Mouse (Mus musculus): ENCODE data around the gene Ncoa1.
"Not testable (repeated sequence)": the region's sequence is repeated elsewhere in the genome, so short reads cannot be mapped to it uniquely, and the experiment has no call there.

The Ncoa1 gene

DNA sequence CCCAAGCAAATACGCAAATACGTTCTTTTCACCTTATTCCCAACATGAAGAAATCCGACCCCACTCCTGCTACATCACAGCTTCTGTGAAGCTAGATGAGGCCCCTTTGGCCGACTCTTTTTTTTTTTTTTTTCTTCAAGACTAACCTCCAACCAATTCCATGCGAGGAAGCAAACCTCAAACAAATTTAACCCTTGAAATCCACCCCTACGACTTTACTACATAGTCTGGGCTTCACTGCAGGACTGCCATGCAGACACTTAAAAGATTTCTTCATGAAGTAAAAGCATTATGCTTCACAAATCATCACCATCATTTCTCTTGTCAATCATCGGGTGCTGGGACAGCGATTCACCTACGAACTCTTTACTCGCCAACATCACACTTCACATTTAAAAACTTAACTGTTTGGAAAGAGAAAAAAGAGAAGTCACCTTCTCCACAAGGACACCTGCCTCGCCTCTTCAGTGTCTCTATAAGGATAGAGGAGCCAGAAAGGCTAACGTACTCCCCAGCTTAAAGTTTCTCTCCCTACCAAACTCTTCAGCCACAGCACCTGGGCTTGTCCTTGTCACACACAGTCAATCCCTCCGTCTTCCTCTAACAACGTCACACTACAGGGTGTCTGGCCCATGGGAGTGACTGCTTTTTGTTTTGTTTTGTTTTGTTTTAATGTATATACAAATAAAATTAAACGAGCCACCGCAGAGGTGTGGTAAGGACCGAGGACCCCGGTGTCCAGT lies 1.6 kb downstream of the Ncoa1 start:
- no peak for DNase-seq

DNA sequence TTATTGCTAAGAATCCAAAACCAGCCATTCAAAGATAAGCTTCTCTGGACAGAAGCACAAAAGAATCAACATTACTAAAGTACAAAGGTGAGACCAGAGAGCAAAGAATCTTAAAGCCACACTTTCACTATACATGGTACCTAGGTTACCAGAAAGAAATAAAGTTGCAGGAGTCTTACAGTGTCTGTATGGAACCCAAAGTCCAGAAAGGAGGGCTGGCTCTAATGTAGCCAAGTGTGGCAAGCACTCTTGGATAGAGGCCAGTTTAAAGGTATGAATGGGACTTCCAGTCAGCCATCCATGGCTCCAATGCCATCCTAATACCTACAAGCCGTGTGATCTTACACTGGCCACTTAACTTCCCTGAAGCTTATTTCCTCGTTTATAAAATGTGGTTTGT lies 7.9 kb downstream of the Ncoa1 start:
- DNase-seq, result no peak

DNA sequence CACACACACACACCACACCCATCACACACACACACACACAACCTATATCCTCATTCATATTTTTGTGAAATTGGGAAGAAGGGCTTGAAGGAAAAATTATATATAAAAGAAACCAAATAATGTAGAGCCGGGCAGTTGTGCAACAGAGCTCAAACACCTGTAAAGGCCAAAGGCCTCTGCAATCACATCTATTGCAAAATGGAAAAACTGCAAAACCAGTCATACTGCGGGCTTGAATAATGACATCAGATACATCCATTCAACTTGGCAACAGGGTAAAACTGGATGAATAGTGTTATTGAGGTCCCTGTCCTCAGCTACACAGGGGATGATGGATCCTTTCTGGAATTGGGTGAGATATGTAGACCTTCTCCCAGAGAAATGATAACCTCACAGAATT lies 13.3 kb downstream of the Ncoa1 start:
- DNase-seq, result no peak

DNA sequence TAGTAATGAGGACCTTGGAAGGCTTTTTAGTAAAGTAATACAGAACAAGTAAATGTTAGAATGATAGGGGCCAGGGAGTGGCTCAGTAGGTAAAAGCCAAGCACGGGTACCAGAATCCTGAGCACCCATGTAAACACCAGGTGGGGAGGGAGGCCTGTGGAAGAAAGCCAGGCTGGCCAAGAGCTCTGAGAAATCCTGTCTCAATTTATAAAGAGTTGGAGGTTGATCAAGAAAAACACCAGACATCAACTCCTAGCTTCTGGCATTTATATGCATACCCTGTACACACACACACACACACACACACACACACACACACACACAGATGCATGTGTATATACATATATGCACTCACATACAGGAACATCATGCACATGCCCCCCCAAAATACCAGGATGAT lies 14.6 kb downstream of the Ncoa1 start:
- no peak for DNase-seq

DNA sequence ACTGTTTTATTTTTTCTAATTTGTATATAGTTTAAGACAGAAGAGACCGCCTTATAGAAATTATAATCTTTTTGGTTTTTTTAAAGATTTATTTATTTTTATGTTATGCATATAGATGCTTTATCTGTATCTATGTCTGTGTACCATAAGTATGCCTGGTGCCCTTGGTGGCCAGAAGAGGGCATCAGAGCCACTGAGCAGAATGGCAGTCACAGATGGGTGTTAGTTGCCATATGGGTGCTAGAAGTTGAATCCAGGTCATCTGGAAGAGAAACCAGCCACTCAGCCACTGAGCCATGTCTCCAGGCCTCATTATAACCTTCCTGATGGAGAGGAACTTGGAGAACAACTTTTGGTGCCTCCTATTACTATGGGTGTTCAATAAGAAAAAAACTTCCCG lies 16.0 kb downstream of the Ncoa1 start:
- DNase-seq, result no peak

DNA sequence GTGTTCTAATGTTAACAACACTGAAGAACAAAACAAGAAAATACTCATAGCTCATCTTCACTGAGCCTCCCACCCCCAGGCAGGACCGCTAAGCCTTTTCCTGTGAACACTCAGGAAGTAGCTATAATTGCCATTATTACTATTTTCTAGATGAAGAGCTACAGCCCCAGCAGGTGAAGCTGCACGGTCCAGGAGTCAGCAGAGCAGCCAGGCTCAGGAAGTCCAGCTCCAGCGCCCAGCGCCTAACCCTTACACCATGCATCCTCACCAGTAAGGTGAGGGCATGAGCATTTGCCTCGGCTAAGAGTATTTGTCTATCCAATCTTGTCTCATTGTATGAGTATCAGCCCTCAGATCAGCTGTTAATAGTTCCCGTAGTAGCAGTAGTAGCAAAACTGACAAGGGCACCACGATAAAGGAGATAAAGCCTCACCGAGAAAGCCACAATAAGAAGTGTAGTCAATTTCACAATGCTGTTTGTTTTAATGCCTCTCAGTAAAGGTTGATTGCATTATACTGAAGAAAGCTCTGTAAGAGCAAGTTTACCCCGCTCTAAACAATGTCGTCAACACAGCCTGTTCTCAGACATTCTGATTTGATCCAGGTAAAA lies 21.9 kb downstream of the Ncoa1 start:
- no peak for DNase-seq

DNA sequence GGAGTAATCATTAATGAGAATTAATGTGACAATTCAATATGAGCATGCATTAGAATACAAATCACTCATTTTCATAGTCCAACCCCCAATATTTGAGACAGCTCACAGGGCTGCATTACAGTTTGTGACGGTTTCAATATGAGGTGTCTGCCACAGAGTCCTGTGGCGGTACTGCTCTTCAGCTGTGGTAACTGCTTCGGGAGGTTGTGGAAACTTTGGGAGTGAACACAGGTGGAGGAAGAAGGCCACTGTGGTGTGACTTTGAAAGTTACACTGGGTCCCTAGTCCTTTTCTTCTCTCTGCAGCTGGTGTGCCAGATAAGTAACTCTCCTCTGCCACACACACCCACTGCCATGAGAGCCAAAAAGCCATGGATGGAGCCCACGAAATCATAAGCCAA lies 22.7 kb downstream of the Ncoa1 start:
- DNase-seq, result no peak

DNA sequence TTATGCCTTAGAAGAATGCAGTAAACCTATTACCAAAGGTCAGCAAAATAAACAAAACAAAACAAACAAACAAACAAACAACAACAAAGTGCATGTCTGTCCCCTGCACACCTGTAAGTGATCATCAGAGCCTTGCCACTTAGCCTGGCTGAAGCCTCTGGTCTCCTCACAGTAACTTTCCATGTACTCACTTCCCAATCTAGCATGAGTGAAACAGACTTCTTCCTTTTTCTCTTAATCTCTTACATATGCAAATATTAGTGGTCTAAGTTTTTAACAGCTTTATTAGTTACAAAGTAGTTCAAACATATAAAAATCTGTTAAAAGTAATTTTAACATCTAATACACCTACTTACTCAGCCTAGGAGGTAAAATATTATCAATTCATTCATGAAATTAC lies 24.7 kb downstream of the Ncoa1 start:
- DNase-seq, result no peak

DNA sequence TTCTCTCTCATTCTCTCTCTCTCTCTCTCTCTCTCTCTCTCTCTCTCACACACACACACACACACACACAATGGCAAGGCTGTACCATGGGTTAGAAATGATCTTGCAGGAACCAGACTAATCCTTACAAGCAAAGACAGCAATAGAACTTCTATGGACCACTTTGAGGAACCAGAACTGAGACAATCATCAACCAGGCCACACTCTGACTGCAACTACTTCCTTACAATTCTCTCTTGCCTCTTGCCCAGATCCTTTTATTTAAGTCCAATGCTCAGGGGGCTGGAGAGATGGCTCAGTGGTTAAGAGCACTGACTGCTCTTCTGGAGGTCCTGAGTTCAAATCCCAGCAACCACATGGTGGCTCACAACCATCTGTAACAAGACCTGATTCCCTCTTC lies 26.5 kb downstream of the Ncoa1 start:
- DNase-seq, result not testable (repeated sequence)

DNA sequence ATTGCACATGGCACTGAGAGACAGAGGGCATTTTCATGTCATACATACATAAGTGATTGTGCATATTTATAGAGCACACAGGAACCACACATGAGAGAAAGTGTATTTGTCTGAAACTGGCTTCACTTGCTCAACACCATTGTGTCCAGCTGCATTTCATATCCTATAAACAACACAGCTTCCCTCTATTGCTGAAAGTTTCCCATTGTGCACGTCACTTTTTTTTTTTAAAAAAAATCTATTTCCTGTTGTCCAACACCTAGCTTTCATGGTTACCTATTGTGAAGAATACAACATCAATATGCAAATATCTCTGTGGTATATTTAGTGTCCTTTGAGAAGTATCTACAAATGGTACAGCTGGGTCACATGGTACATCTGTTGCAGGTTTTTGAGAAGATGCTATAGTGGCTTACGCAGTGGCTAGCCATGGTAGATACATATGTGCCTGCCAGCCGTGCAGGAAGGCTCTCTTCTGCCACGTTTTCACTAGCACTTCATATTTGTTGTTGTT lies 28.8 kb downstream of the Ncoa1 start:
- no peak for DNase-seq

DNA sequence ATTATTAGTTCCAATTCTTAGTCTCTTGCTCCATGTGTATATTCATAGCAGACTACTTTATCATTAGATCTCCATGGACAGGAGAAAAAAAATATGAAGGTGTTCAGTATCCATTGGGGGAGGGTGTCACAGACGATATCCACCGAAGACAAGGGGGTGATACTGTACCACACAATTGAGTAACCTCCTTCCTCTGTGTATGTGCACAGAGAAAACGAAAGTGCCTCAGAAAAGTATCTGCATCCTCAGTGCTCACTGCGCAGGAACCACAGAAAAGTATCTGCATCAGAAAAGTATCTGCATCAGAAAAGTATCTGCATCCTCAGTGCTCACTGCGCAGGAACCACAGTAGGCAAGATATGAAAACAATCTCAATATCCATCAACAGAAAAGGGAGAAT lies 32.0 kb downstream of the Ncoa1 start:
- DNase-seq, result no peak

DNA sequence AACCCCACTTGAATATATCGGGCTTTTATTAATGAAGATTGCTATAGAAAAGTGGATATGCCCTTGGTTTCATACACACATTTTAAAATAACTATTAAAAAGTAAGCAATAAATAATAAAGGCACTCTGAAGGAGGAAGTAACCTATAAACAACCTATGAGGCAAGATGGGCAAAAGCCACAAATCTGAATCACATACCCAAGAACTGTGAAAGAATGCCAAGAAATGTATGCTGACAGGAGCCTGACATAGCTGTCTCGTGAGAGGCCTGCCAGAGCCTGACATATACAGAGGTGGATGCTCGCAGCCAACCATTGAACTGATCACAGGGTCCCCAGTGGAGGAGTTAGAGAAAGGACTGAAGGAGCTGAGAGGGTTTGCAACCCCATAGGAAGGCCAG lies 35.5 kb downstream of the Ncoa1 start:
- no peak for DNase-seq

DNA sequence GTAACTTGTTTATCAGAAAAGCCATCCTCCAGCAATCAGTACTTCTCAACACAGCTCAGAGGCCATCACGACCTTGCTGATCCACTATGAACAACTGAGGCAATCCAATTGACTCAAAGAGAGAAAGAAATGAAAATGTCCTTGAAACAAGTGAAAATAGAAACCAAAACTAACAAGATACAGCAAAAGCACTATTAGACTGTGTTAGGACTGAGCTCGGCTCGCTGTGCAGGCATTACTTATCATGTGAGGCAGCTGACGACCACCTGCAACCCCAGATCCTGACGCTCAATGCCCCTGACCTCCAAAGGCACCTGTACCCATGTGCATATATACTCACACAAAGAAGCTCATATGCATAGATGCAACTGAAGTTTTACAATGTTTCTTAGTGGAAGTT lies 40.8 kb downstream of the Ncoa1 start:
- no peak for DNase-seq

DNA sequence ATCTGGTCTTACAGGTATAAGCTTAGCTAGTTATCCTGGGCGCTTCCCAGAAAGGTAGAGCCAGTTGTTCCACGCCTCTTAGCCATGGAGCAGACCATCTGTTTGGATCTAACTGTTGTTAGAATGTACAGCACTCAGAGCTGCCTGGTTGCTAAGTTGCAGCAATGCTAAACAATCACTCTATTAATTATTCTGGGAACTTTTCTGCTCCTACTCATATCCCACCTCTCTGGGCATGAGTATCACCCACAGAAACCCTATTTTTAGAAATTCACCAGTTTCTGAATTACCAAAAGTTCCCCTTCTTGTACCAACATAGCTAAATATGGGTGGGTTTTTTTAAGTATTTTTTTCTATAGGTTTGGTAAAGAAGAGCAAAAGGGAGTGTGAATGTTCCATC lies 43.4 kb downstream of the Ncoa1 start:
- DNase-seq, result no peak

DNA sequence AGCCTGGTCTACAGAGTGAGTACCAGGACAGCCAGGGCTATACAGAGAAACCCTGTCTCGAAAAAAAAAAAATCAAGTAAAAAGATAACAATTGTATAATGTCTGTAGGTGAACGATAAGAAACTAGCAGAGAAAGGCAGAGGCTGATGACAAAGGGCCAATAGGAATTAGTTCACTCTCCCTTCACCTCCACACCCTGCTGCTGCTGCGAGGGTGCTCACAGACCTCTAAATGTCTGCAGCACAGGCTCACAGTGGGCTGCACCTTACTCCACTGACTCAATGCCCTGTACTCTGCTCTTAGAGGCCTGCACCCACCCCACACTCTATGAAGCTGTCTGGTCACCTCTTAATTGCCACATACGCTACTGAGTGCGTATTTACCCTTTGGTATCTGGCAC lies 45.0 kb downstream of the Ncoa1 start:
- no peak for DNase-seq

DNA sequence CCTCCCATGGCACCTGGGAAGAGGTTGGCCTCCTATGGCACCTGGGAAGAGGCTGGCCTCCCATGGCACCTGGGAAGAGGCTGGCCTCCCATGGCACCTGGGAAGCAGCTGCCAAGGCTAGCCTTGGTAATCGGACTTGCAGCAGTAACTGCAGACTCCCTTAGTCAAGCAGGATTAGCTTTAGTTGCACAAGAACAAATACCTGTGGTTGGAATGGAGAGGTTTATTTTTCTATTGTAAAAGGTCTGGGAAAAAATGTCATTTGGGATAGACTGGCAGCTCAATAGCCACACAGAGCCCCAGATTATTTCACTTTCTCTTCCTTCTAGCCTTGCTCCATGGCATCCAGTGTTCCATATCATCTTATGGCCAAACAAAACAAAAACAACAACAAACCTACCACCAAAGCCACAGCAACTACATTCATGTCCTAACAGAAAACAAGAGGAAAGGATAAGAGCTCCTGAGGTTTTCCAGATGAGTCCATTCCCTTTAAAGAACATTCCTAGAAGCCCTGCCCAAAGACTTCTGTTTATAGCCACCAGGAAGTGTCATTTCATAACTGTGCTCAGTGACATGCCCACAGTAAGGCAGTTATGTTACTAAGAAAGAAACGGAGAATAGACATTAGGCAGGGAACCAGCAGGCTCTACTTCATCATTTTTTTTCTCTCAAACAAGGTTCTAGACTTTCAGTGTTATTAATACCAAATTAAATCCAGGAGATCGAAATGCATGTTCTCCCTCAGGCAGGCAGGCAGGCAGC lies 46.7 kb downstream of the Ncoa1 start:
- DNase-seq, result no peak

DNA sequence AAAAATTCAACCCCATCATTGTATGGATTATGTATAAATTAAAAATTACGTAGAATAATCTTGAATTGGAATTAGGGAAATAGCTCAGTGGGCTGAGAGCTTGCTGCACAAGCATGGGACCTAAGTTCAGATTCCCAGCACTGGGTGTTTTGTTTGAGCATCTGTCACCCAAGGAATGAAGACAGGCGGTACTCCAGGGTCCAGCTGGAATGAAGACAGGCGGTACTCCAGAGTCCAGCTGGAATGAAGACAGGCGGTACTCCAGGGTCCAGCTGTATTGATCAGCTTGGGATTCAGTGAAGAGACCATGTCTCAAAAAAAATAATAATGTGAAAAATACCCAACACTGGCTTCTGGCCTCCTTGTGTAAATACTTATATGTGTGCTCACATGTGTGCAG lies 58.2 kb downstream of the Ncoa1 start:
- no peak for DNase-seq

DNA sequence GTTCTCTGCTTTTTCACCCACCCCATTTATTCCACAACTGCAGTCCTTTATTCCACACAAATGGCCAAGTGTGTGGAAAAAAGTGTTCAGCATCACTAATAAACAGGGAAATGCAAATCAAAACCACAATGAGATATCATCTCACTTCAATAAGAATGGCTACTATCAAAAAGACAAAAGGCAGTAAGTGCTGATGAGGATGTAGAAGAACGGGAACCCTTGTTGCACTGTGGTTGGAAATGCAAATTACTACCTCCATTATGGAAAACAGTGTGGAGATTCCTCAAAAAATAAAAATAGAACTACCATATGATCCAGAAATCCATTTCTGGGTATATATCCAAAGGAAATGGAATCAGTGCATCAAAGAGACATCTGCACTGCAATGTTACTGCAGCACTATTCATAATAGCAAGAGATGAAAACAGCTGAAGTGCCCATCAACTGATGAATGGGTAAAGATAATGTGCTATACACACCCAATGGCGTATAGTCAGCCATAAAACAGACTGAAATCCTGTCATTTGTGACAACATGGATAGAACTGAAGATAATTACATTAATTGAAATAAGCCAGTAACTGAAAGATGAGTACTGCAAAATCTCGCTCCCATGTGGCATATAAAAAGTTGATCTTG lies 59.2 kb downstream of the Ncoa1 start:
- no peak for DNase-seq

DNA sequence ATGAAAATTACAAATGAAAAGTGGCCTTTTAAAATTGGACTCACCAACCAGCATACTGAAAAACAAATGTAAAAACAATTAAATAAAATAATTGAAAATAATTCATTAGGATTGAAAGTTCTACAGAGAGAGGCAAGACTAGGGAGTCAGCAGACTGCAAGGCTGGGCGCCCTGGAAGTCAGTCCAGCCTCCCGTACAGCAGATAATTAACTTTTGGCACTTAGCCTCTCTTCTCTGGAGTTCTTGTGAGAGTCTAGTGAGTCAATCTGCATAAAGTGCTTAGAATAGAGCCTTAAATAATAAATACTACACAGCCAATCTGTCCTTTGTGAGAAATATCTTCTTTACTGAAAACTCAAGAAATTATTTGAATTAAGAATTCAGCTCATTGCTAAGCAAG lies 69.9 kb downstream of the Ncoa1 start:
- no peak for DNase-seq

DNA sequence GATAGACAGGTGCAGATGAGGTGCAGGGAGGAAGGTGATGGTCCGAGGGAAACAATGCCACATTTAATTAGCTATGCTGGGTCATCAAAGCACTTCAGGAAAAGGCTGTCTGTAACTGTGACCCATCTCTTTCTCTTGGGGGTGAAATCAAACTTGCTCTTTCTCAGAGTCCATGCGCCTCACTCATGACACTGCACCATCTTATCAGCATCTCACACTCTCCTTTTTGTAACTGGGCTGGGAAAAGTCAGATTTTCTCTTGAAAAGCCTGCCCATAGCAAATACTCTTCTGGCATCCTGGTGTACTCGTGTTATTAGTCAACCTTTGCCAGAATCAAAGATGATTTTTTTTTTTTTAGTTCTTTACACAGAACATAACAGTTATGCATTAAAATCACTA lies 70.8 kb downstream of the Ncoa1 start:
- DNase-seq, result no peak

DNA sequence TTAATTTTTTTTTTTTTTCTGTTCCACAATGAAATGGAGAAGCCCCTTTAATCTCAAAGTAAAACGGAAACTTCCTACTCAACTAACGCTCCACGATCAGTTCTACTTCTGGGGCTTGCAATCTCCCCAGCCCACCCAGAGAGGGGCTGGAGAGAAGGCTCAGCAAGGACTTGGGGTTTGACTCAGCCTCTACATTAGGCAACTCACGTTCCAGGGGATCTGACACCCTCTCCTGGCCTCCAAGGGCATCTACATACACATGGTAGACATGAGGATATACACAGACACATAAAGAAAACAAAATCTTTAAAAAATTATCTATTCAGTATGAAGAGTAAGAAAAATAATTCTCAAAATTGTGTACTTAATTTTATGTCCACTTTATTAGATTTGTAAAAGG lies 73.8 kb downstream of the Ncoa1 start:
- no peak for DNase-seq

DNA sequence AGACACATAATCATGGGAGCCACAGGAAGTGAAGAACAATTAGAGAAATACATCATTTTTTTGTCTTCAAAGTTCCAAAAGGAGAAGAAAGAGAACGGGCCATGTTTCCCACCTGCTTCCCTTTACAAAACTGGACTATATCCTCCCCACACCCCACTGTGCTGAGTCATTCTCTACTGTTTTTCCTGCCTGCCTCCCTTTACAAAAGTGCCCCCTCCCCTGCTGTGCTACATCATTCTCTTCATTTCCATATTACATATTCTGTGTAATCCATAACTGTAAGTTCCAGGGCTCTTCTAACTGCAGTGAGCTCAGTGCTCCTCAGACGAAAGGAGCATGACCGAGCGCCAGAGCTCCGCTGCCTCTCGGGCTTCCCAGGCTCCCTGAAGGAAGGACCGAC lies 80.8 kb downstream of the Ncoa1 start:
- DNase-seq, result no peak

DNA sequence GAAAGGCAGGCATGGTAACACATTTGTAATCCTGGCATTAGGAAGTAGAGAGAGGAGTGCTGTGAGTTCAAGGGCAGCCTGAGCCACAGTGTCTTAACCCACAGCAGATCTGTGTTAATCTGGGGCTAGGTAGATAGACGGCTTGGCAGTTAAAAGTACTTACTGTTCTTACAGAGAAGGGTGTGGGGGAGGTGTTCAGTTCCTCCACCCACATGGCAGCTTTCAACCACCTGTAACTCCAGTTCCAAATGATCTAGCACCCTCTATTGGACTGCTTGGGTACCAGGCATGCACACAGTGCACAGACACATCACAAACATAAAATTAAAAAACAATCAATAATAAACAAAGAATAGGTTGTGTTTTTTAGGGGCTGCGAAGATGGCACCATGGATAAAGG lies 84.4 kb downstream of the Ncoa1 start:
- no peak for DNase-seq

DNA sequence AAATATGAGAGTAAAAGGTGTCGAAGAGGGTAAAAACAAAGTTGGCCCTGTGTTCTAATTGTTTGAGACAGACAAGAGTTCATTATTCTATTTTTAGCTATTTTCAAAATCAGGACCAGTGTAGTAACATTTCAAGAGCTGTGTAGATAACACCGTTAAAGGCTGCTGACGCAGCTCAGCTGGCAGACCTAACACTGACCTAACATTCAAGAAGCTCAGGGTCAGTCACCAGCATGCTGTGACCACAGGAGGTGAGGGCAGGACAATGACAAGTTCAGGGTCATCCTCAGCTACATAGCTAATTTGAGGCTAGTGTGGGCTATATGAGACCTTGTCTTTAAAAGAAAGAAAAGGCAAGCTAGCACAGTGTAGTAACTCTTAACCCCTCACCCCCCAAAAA lies 84.9 kb downstream of the Ncoa1 start:
- DNase-seq, result no peak
